Mouse (Mus musculus) limb, embryonic 14.5 days (tissue): ENCODE measurements at regions not wholly inside any gene's neighbourhood (a gene's known extent, or its start where the extent isn't known, plus 50 kb on each side); places are given as distances from the start of the nearest gene placed in this dataset.

Experiments
- ATAC-seq: fragments of 200-750 bp; cut with Nextera tagmentation; 2 replicates; pipeline ENCODE4 v1.8.0; 2017; ENCODE audit warnings: low read depth, moderate number of reproducible peaks, moderate TSS enrichment; ENCODE audit not compliant: low FRiP score
- DNase-seq: peaks from one replicate; pipeline ENCODE4 v3.0.0-alpha.2; 2015; ENCODE audit warnings: low spot score
- H3K27ac ChIP-seq: fragments of 300-500 bp; sonication (generic); replicated peaks from 2 replicates; pipeline ENCODE4 v1.5.1; 2014; ENCODE audit warnings: low read depth, mild to moderate bottlenecking, low read length, moderate library complexity, mixed read lengths
- H3K27me3 ChIP-seq: fragments of 300-500 bp; sonication (generic); 2 replicates; pipeline ENCODE4 v1.6.1; 2014; ENCODE audit warnings: low read length, mixed read lengths; ENCODE audit not compliant: control insufficient read depth, insufficient read depth
- H3K36me3 ChIP-seq: fragments of 300-500 bp; sonication (generic); 2 replicates; pipeline ENCODE4 v1.6.1; 2014; ENCODE audit warnings: mild to moderate bottlenecking, low read length, moderate library complexity, mixed read lengths; ENCODE audit not compliant: control insufficient read depth, insufficient read depth
- H3K4me1 ChIP-seq: fragments of 300-500 bp; sonication (generic); 2 replicates; pipeline ENCODE4 v1.6.1; 2014; ENCODE audit warnings: antibody characterized with exemption, low read length, mixed read lengths; ENCODE audit not compliant: control insufficient read depth, insufficient read depth
- H3K4me2 ChIP-seq: fragments of 300-500 bp; sonication (generic); replicated peaks from 2 replicates; pipeline ENCODE4 v1.6.1; 2014; ENCODE audit warnings: low read depth, mild to moderate bottlenecking, low read length, moderate library complexity; ENCODE audit not compliant: severe bottlenecking
- H3K4me3 ChIP-seq: fragments of 300-500 bp; sonication (generic); replicated peaks from 2 replicates; pipeline ENCODE4 v1.5.1; 2014; ENCODE audit warnings: low read length
- H3K9ac ChIP-seq: fragments of 300-500 bp; sonication (generic); 2 replicates; pipeline ENCODE4 v1.6.1; 2014; ENCODE audit warnings: mild to moderate bottlenecking, low read depth, low read length, moderate library complexity; ENCODE audit not compliant: severe bottlenecking
- H3K9me3 ChIP-seq: fragments of 300-500 bp; sonication (generic); 2 replicates; pipeline ENCODE4 v1.6.1; 2016; ENCODE audit warnings: low read length; ENCODE audit not compliant: control insufficient read depth
- POLR2A ChIP-seq: fragments of 200-500 bp; IDR thresholded peaks from 2 replicates; pipeline ENCODE4 v1.8.0; 2012; ENCODE audit warnings: inconsistent platforms, mild to moderate bottlenecking, moderate library complexity, borderline replicate concordance; ENCODE audit not compliant: insufficient read depth, insufficient read length; ENCODE audit errors: extremely low read depth
- WGBS: fragments of 180-500 bp; shearing (Covaris S2); extraction: QIAGEN DNeasy Blood & Tissue Kit; methylation state at CpG from one replicate; pipeline ENCODE4 v1.1.7; 2014; 5-methylcytosine and 5-hydroxymethylcytosine counted together

DNA sequence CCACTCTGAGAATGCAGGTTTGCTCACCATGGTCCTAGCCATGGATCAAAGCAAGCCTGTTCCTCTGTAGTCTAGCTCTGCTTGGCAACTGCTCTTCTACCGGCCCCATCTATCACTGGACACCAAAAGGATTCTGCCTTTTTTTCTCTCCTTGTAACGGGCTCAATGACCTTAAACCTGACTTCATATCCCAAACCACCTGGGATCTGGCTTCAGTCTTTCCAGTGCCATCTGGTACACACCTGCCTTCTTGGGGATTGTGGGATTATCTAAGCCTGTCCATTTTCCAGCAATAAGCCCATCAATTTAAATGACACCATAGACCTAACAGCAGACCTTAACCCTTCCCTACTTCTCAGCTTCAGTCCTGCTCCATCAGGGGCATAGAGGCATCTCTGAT, 179.6 kb upstream of the Daam1 start:
- no peak overlapping the region for H3K9ac ChIP-seq
- no peak for TF ChIP-seq POLR2A
- no peak overlapping the region for H3K4me3 ChIP-seq
- DNase-seq (no peak), ATAC-seq (no peak)
- no peaks in the 10 kb centered on the region for H3K36me3 ChIP-seq
- H3K4me1 ChIP-seq = no peaks in the 10 kb centered on the region
- no peaks in the 10 kb centered on the region for H3K9me3 ChIP-seq
- no peaks in the 10 kb centered on the region for H3K27me3 ChIP-seq
- 24% methylated on average over 2 of the region's 2 CpGs for WGBS
- no peak overlapping the region for H3K4me2 ChIP-seq
- H3K27ac ChIP-seq = no peak overlapping the region

DNA sequence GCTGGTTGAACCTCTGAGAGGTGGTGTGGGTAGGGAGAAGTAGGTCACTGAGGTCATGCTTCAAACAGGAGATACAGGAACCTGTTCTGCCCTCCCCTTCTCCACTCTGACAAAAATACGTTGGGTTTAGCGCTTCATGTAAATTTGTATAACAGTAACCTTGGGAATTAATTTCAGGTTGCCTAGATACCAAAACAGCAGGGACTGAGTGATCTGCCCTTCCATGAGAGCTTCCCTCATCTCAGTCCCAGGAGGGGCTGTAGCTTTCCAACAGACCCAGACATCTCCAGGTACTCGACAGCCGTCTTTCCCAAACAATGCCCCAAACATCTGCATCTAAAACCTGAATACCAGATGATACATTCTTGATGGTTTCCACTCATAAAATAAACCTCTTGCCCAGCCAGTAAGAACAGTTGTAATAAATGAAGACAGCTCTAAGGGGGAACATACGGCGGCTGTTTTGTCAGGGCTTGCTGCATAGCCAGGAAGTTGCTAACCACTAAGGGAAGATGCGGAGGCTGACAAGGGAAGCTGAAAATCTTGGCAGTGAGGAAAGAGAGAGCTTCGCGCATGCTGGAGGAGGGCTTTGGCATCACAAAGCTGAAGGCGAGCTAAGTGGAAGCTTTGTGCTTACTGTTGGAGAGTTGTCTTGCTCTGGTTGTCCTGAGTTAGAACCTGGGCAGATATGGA, 137.4 kb upstream of the Daam1 start:
- DNase-seq (peak; percentile 14), ATAC-seq (peak; percentile 41; the same call in 1 of the 2 replicates)
- H3K27ac ChIP-seq = no peak overlapping the region
- 64% methylated on average over 10 of the region's 10 CpGs for WGBS
- no peak for TF ChIP-seq POLR2A
- no peak overlapping the region for H3K4me3 ChIP-seq
- no peaks in the 10 kb centered on the region for H3K36me3 ChIP-seq
- H3K9me3 ChIP-seq = no peaks in the 10 kb centered on the region
- no peak overlapping the region for H3K4me2 ChIP-seq
- H3K27me3 ChIP-seq = no peaks in the 10 kb centered on the region
- H3K9ac ChIP-seq = no peak overlapping the region
- H3K4me1 ChIP-seq = no peaks in the 10 kb centered on the region

DNA sequence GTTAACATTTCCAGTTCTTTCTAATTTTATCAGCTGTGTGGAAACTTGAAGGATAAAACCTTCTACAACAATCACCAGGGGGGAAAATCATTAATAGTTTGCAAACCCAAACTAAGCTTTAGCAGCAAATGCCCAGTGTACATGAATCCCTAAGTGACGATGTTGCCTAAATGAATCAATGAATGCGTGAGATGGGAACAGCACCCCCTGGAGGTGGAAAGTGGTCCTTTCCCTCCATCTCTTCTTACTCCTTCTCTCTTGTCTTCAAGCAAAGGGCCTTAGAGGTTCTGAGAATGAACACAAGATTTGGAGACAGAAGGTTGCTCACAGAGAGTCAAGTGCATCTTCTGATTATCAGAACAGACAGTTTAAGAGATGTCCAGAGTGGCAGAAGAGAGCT, 129.1 kb upstream of the Daam1 start:
- Histone ChIP-seq H3K27ac (no peak overlapping the region), H3K4me1 (no peaks in the 10 kb centered on the region), H3K9ac (no peak overlapping the region), H3K4me3 (no peak overlapping the region), H3K4me2 (no peak overlapping the region), H3K36me3 (no peaks in the 10 kb centered on the region), H3K27me3 (no peaks in the 10 kb centered on the region), H3K9me3 (no peaks in the 10 kb centered on the region)
- ATAC-seq = no peak
- 80% methylated on average over 2 of the region's 2 CpGs for WGBS
- no peak for DNase-seq
- no peak for TF ChIP-seq POLR2A

- Histone ChIP-seq H3K4me1 (no peaks in the 10 kb centered on the region), H3K27ac (no peak overlapping the region), H3K9me3 (no peaks in the 10 kb centered on the region), H3K4me3 (no peak overlapping the region), H3K27me3 (no peaks in the 10 kb centered on the region), H3K4me2 (no peak overlapping the region), H3K9ac (no peak overlapping the region), H3K36me3 (no peaks in the 10 kb centered on the region)
- ATAC-seq (no peak), DNase-seq (no peak)
- WGBS = 75% methylated on average over 11 of the region's 11 CpGs
- no peak for TF ChIP-seq POLR2A
Observed at GRCm38 (mm10) chr12:71702181-71702580, 128.7 kb upstream of the Daam1 start.

DNA sequence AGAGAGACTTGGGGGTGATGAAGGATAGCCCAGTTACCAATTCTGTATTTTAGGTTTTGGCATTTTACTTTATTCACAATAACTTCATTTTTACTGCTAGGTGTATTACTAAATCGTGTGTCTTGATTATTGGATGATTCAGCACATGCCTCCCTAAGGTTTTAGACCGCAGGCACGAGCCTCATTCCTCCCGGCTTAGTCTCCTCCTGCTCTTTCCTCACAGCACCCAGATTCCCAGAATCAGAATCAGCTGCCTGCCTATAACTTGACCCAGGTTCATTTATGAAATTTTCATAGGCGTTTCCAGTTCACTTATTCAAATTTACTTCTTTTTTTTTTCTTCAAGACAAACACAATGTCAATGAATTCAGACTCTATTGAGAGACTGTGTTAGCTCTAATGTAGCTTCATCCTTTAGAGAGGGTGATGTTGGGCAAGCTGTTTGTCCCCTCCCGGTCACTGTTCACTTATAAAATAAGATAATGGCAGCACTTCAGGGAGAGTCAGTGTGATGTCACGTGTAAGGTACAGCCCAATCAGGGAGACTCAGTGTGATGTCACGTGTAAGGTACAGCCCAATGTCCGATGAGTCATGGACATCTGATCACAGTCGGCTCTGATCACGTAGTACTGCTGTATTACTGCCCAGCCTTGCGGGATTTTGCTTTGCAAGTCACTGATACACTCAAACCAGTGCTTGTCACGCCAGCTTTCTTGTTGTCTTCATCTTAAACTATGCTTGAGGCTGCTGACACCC, 127.6 kb upstream of the Daam1 start:
- Histone ChIP-seq H3K4me2 (no peak overlapping the region), H3K4me1 (no peaks in the 10 kb centered on the region), H3K27me3 (no peaks in the 10 kb centered on the region), H3K9ac (no peak overlapping the region), H3K36me3 (no peaks in the 10 kb centered on the region), H3K4me3 (no peak overlapping the region), H3K9me3 (no peaks in the 10 kb centered on the region), H3K27ac (no peak overlapping the region)
- TF ChIP-seq POLR2A = no peak
- 80% methylated on average over 13 of the region's 13 CpGs for WGBS
- no peak for DNase-seq
- ATAC-seq = no peak

GRCm38 (mm10) chr12:71704431-71704830, 126.4 kb upstream of the Daam1 start:
- Histone ChIP-seq H3K9ac (no peak overlapping the region), H3K36me3 (no peaks in the 10 kb centered on the region), H3K4me2 (no peak overlapping the region), H3K4me1 (no peaks in the 10 kb centered on the region), H3K27me3 (no peaks in the 10 kb centered on the region), H3K4me3 (no peak overlapping the region), H3K27ac (no peak overlapping the region), H3K9me3 (no peaks in the 10 kb centered on the region)
- WGBS = 75% methylated on average over 6 of the region's 6 CpGs
- ATAC-seq = no peak
- TF ChIP-seq POLR2A = no peak
- no peak for DNase-seq
